Mouse (Mus musculus) duodenum, adult 2 months (tissue): ENCODE results near the gene Olfr764-ps1. TPM values are rescaled to one million over a fixed set of nuclear protein-coding genes. Genes with fewer than 3 reads are reported as not detected.

Experiments used
- polyA plus RNA-seq: library from polyadenylated mRNA; depleted of rRNA; stranded (reverse); fragments of >200 nt; gene quantifications from 2 replicates; pipeline ENCODE4 v1.2.3, GENCODE M21; 2012; ENCODE audit warnings: low replicate concordance; rRNA removed

The Olfr764-ps1 gene
- polyA plus RNA-seq = not detected in 2 replicates

GRCm38 (mm10) chr10:129039796-129040195 is at the start of gene Olfr764-ps1:
Gene Olfr764-ps1 (minus strand): TSS chr10:129039896.

GRCm38 (mm10) chr10:129082810-129083209 is 43.1 kb upstream of the Olfr764-ps1 start, which contains the start of gene Olfr767:
Gene Olfr767 (minus strand): TSS chr10:129082910.

GRCm38 (mm10) chr10:129068877-129069276 is 29.2 kb upstream of the Olfr764-ps1 start, which contains the start of gene Olfr766-ps1:
Gene Olfr766-ps1 (minus strand): TSS chr10:129068977.

DNA sequence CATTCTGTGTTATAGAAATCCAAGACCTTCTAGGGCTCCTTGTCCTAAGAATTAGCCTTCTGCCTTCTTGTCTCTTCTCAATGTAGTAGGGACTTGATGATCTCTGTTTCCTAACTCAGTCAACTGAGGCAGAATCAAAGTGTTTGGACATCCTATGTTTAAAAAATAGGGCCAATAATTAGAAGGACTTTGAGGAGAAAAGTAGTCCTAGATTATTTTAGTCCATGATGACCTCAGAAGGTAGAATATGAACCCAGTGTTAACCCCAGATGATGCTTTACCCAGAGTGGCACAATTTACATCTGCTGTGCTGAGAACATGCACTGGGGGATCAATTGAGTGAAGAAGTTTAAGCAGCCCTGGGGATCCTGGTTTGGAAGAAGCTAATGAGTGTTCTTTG is 10.2 kb upstream of the Olfr764-ps1 start, which contains the start of gene Olfr765:
TSS of gene Olfr765 (minus strand) at position 101 of the 400 bp plus-strand sequence.

DNA sequence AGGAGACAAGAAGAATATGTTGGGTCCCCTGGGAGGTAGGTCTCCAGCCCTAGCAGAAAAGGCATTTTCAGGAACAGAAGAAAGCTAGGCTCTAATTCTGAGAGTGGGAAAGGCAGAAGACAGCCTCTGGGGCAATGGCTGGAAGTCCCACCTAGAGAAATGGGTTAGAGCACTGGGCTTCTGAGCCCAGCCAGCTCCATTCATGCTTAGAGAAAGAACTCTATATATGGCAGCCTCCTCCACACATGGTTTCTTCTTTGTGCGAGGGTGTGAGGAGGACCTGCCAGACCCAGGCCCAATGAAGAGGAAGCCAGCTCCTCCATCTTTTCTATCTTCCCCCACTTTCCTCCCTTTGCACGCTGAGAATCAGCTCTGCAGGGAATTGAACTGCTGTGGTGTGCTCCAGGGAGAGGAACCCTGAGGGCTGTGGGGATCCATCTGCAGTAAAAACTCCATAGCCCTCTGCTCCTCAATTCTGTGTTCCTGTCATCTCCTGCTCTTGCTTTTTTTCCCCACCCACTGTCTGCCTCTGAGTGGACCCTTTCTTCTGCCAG is 29.3 kb downstream of the Olfr764-ps1 start, which contains the start of gene Olfr763:
TSS of gene Olfr763 (plus strand) at position 504 of the 554 bp plus-strand sequence.

DNA sequence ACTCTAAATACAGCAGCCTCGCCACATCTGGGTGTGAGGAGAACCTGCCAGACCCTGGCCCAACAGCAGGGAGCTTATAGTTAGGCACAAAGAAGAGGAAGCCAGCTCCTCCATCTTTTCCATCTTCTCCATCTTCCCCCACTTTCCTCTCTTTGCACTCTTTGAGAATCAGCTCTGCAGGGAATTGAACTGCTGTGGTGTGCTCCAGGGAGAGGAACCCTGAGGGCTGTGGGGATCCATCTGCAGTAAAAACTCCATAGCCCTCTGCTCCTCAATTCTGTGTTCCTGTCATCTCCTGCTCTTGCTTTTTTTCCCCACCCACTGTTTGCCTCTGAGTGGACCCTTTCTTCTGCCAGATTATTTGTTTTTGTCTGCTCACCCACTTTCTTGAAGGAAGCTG is 50.6 kb downstream of the Olfr764-ps1 start, which contains the start of gene Olfr9:
TSS of gene Olfr9 (plus strand) at position 301 of the 400 bp plus-strand sequence.

Other genes with a start within 250 kb of the Olfr764-ps1 start
- 0.55 and 1.0 TPM in 2 replicates for gene Mmp19, start 249.0 kb downstream of the Olfr764-ps1 start, polyA plus RNA-seq
- 7.2 and 12.6 TPM in 2 replicates for gene Dnajc14, start 235.8 kb downstream of the Olfr764-ps1 start, polyA plus RNA-seq
- 7.6 and 10.1 TPM in 2 replicates for gene Tmem198b, start 235.5 kb downstream of the Olfr764-ps1 start, polyA plus RNA-seq
- gene Sarnp, start 222.6 kb downstream of the Olfr764-ps1 start, polyA plus RNA-seq = 0.52 and 0.97 TPM in 2 replicates
- 47.6 and 49.5 TPM in 2 replicates for gene Ormdl2, start 218.3 kb downstream of the Olfr764-ps1 start, polyA plus RNA-seq
- gene Gdf11, start 148.2 kb downstream of the Olfr764-ps1 start, polyA plus RNA-seq = 0.36 and 0.58 TPM in 2 replicates
- 52.9 and 71.0 TPM in 2 replicates for gene Cd63, start 138.9 kb downstream of the Olfr764-ps1 start, polyA plus RNA-seq
- 32.9 and 39.5 TPM in 2 replicates for gene Rdh5, start 117.0 kb downstream of the Olfr764-ps1 start, polyA plus RNA-seq
- gene Bloc1s1, start 115.9 kb downstream of the Olfr764-ps1 start, polyA plus RNA-seq = 74.1 and 80.1 TPM in 2 replicates
- gene Itga7, start 106.1 kb downstream of the Olfr764-ps1 start, polyA plus RNA-seq = 10.0 and 17.7 TPM in 2 replicates
- 35.7 and 44.8 TPM in 2 replicates for gene Mettl7b, start 78.9 kb downstream of the Olfr764-ps1 start, polyA plus RNA-seq
- gene Olfr9, start 50.5 kb downstream of the Olfr764-ps1 start, polyA plus RNA-seq = not detected in 2 replicates
- gene Olfr763, start 29.1 kb downstream of the Olfr764-ps1 start, polyA plus RNA-seq = 0.04 TPM in 1 of 2 replicates, not detected in the other
- not detected in 2 replicates for gene Olfr765, start 10.1 kb upstream of the Olfr764-ps1 start, polyA plus RNA-seq
- gene Olfr766-ps1, start 29.1 kb upstream of the Olfr764-ps1 start, polyA plus RNA-seq = not detected in 2 replicates
- gene Olfr767, start 43.0 kb upstream of the Olfr764-ps1 start, polyA plus RNA-seq = not detected in 2 replicates
- gene Olfr768, start 59.5 kb upstream of the Olfr764-ps1 start, polyA plus RNA-seq = not detected in 2 replicates
- gene Olfr769, start 78.0 kb upstream of the Olfr764-ps1 start, polyA plus RNA-seq = not detected in 2 replicates
- not detected in 2 replicates for gene Olfr770, start 99.1 kb upstream of the Olfr764-ps1 start, polyA plus RNA-seq
- gene Olfr771, start 124.9 kb upstream of the Olfr764-ps1 start, polyA plus RNA-seq = not detected in 2 replicates
- gene Olfr772, start 138.0 kb upstream of the Olfr764-ps1 start, polyA plus RNA-seq = not detected in 2 replicates
- gene Olfr773, start 147.5 kb upstream of the Olfr764-ps1 start, polyA plus RNA-seq = not detected in 2 replicates
- not detected in 2 replicates for gene Olfr774, start 196.3 kb upstream of the Olfr764-ps1 start, polyA plus RNA-seq
- gene Olfr775, start 208.5 kb upstream of the Olfr764-ps1 start, polyA plus RNA-seq = not detected in 2 replicates
- not detected in 2 replicates for gene Olfr776, start 219.2 kb upstream of the Olfr764-ps1 start, polyA plus RNA-seq
- not detected in 2 replicates for gene Olfr777, start 231.6 kb upstream of the Olfr764-ps1 start, polyA plus RNA-seq